Mouse (Mus musculus) retina, adult 2 months (tissue): ENCODE measurements around the gene Tmf1.

Source experiments
- DNase-seq: peaks from one replicate; pipeline ENCODE4 v3.0.0-alpha.2; 2012; ENCODE audit warnings: low read depth, low spot score

The Tmf1 gene

GRCm38 (mm10) chr6:97106777-97107176 lies 72.1 kb downstream of the Tmf1 start:
- DNase-seq = peak; percentile 43

DNA sequence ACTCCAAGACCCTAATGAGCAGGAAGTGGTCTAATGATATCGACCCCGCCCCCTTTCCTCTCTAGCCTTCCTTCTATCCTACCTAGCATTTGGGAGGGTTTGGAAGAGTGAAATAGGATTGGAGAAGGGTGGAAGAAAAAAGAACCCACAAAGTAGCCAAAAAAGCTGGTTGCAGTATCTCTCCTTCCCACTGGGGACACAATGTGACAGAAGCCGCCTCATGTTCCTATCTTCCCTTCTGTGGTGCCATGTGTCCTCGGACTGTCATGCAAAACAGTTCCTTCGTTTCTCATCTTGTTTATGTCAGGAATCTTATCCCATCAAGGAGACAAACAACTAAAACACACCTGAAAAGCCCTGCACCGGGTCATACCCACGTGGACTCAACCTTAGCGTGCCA lies 72.8 kb downstream of the Tmf1 start:
- DNase-seq = no peak

- DNase-seq = no peak
These were observed 74.6 kb downstream of the Tmf1 start for GRCm38 (mm10) chr6:97104264-97104852.
